Mouse (Mus musculus) E14TG2a.4 (cell line): Measurements from ENCODE around the gene Nipsnap3b.

Experiments
- H3K27me3 ChIP-seq: 2 replicates; pipeline ENCODE4 v1.6.1; 2014; ENCODE audit warnings: low read length, control low read depth; ENCODE audit not compliant: insufficient read depth
- H3K36me3 ChIP-seq: 2 replicates; pipeline ENCODE4 v1.6.1; 2014; ENCODE audit warnings: low read length, control low read depth; ENCODE audit not compliant: insufficient read depth
- H3K4me1 ChIP-seq: replicated peaks from 2 replicates; pipeline ENCODE4 v1.6.1; 2014; ENCODE audit warnings: low read depth, low read length, control low read depth
- H3K4me3 ChIP-seq: replicated peaks from 2 replicates; pipeline ENCODE4 v1.5.1; 2014; ENCODE audit warnings: mild to moderate bottlenecking, low read length
- H3K9me3 ChIP-seq: 2 replicates; pipeline ENCODE4 v1.6.1; 2014; ENCODE audit warnings: low read length, control low read depth
- CTCF ChIP-seq: conservative IDR thresholded peaks from 2 replicates; pipeline ENCODE4 v1.5.1; 2014; ENCODE audit warnings: low read length
- NANOG ChIP-seq: IDR thresholded peaks from 2 replicates; pipeline ENCODE4 v1.6.1; 2014; ENCODE audit warnings: borderline replicate concordance, low read length, mixed read lengths
- POU5F1 ChIP-seq: IDR thresholded peaks from 2 replicates; pipeline ENCODE4 v1.6.1; 2014; ENCODE audit warnings: low read length, borderline replicate concordance

Nipsnap3b gene

DNA sequence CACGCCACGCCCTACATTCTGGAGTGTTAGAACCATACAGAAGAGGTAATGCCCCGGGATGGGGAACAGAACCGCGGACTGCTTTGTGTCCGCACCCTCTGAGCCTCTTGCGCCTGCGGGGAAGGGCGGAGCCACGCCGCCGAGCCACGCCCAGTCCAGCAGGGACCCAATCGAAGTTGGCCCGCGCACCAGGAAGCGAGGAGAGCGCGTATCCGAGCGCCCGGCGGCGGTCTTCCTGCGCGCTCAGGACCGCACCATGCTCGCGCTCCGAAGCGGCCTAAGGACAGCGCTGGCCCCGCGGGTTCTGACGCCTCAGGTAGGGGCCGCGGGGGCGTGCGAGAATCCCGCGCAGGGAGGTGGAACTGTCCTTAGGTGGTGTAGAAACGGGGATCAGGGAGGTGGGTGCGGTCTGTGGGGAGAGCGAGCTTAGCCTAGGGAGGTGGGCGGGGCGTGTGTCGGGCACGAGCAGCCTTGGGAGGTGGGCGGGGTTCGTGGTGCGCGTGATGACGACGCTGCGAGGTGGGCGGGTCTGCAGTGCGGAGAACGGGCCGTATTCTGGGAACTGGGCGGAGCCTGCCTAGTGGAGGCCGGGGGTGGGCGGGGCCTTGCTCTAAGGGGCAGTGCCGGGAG lies at the start of gene Nipsnap3b:
Gene Nipsnap3b (plus strand): TSS at position 149 of the 630 bp plus-strand sequence.
- Histone ChIP-seq H3K4me3 (peak within 1 kb of the TSS; percentile 92), H3K27me3 (no peaks in the 10 kb centered on the region), H3K9me3 (peaks cover 10% of the 10 kb centered on the region), H3K36me3 (peaks cover 27% of the 10 kb centered on the region), H3K4me1 (peaks cover 26% of the 10 kb centered on the region)
- TF ChIP-seq NANOG (no peak), POU5F1 (no peak), CTCF (no peak)

GRCm38 (mm10) chr4:52964247-52964646 lies 47.4 kb upstream of the Nipsnap3b start, which contains the start of gene Olfr270:
TSS of gene Olfr270 (plus strand) at chr4:52964547.
- Histone ChIP-seq H3K36me3 (no peaks in the 10 kb centered on the region), H3K4me1 (no peaks in the 10 kb centered on the region), H3K4me3 (no peak within 1 kb of the TSS), H3K27me3 (no peaks in the 10 kb centered on the region), H3K9me3 (no peaks in the 10 kb centered on the region)
- TF ChIP-seq NANOG (no peak), CTCF (no peak), POU5F1 (no peak)

GRCm38 (mm10) chr4:52985216-52985615 lies 26.5 kb upstream of the Nipsnap3b start:
- TF ChIP-seq POU5F1 = no peak
- no peak for TF ChIP-seq NANOG
- peak; percentile 10; the same call in 1 of the 2 replicates for TF ChIP-seq CTCF
- Histone ChIP-seq H3K9me3 (no peaks in the 10 kb centered on the region), H3K36me3 (no peaks in the 10 kb centered on the region), H3K4me3 (no peak overlapping the region), H3K27me3 (no peaks in the 10 kb centered on the region; the same call in 1 of the 2 replicates), H3K4me1 (peaks cover 11% of the 10 kb centered on the region)

DNA sequence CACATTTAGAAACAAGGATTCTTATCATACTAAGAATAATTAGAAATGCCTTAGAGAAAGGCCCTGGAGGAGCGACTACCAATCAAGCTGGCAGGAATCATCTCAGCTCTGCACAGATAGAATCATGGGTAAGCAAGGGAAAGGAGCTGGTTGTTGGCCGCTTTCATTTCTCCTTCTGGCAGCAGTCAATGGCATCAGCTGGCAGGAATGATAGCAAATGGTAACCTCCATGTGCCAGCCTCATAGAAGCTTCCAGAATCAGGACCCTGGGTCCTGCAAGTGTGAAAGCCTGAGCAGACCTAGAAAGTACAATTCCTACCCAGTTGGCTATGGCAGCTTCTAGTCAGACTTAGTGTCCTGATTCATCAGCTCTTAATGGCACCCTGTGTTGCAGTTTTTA lies 25.4 kb upstream of the Nipsnap3b start:
- Histone ChIP-seq H3K9me3 (no peaks in the 10 kb centered on the region), H3K4me1 (peaks cover 11% of the 10 kb centered on the region), H3K36me3 (no peaks in the 10 kb centered on the region), H3K4me3 (no peak overlapping the region), H3K27me3 (no peaks in the 10 kb centered on the region; the same call in 1 of the 2 replicates)
- no peak for TF ChIP-seq POU5F1
- no peak for TF ChIP-seq CTCF
- no peak for TF ChIP-seq NANOG

- Histone ChIP-seq H3K27me3 (no peaks in the 10 kb centered on the region), H3K9me3 (no peaks in the 10 kb centered on the region), H3K4me3 (peak within 1 kb of the TSS; percentile 66), H3K4me1 (peaks cover 11% of the 10 kb centered on the region), H3K36me3 (no peaks in the 10 kb centered on the region)
- TF ChIP-seq CTCF (no peak), POU5F1 (no peak), NANOG (no peak)
Observed at GRCm38 (mm10) chr4:52989248-52989647, 22.4 kb upstream of the Nipsnap3b start, which contains the start of gene Nipsnap3a. TSS of gene Nipsnap3a (plus strand) at chr4:52989272.

DNA sequence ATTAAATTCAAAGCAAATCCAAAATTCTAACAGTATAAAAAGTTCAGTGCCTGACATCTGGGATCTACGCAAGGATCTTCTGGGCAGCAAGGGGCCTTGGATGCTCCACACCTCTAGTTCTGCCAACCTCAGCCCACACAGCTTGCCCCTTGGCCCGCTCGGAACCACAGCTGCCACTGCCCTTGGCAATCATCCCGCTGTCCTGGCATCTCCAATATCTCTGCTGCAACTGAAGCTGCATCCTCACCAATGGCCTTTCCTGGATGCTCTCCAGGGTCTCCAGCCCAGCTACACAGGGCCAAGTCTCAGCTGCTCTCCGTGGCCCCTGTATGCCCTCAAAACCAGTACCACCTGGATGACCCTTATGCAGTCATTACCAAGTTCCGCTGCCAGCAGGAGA lies 12.2 kb upstream of the Nipsnap3b start:
- Histone ChIP-seq H3K9me3 (peaks cover 9% of the 10 kb centered on the region; the same call in 1 of the 2 replicates), H3K4me1 (no peaks in the 10 kb centered on the region), H3K36me3 (no peaks in the 10 kb centered on the region), H3K4me3 (no peak overlapping the region), H3K27me3 (no peaks in the 10 kb centered on the region)
- TF ChIP-seq NANOG (no peak), CTCF (no peak), POU5F1 (no peak)

GRCm38 (mm10) chr4:53000154-53000553 lies 11.5 kb upstream of the Nipsnap3b start:
- no peaks in the 10 kb centered on the region for H3K4me1 ChIP-seq
- H3K27me3 ChIP-seq = no peaks in the 10 kb centered on the region
- H3K36me3 ChIP-seq = no peaks in the 10 kb centered on the region
- peaks cover 9% of the 10 kb centered on the region; the same call in 1 of the 2 replicates for H3K9me3 ChIP-seq
- TF ChIP-seq POU5F1 (no peak), NANOG (no peak), CTCF (no peak)
- H3K4me3 ChIP-seq = no peak overlapping the region

DNA sequence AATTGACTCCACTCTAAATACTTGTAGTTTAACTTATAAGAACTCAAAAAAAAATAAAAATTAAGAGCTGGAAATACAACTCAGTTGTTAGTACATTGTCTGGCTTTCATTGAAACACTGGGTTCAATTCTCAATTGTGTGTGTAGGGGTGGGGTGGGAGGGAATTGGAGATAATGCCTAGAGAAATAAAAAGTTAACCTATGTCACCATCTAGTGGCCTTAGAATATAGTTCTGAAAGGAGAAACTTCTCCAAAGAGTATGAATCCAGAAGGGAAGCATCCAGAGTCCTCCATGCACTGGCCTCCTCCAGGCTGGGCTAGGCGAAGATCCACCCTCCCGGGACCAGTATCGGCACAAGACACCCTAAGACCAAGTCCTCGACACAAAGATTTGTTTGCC lies 2.5 kb upstream of the Nipsnap3b start:
- Histone ChIP-seq H3K4me3 (no peak overlapping the region), H3K4me1 (peaks cover 22% of the 10 kb centered on the region), H3K9me3 (no peaks in the 10 kb centered on the region), H3K27me3 (no peaks in the 10 kb centered on the region), H3K36me3 (peaks cover 3% of the 10 kb centered on the region)
- TF ChIP-seq NANOG (no peak), POU5F1 (no peak), CTCF (no peak)

DNA sequence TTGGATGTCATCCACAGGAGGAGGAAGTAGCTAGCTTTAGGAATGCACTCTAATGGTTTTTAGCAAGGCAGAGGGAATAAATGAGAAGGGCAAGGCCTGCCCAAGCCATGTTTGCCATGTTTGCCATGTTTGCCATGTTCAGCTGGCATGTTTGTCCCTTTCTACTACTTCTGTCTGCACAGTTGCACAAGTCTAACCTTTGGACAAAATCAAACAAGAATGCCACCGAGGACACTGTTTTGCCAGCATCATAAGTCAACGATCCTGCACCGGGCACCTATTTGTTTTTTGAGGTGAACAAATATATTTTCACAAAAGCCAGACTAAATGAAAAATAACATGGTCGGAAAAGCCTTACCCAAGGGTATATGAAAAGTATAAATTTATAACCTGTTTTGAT lies 1.8 kb upstream of the Nipsnap3b start:
- Histone ChIP-seq H3K4me1 (peaks cover 26% of the 10 kb centered on the region), H3K4me3 (no peak overlapping the region), H3K36me3 (peaks cover 9% of the 10 kb centered on the region), H3K9me3 (no peaks in the 10 kb centered on the region), H3K27me3 (no peaks in the 10 kb centered on the region)
- TF ChIP-seq NANOG (no peak), CTCF (no peak), POU5F1 (no peak)
